Mouse (Mus musculus) CH12.LX (cell line): ENCODE data around the gene 4930523C07Rik. TPM values are rescaled to one million over a fixed set of nuclear protein-coding genes. Genes with fewer than 3 reads are reported as not detected.

ENCODE experiments used
- DNase-seq: peaks from one replicate; pipeline ENCODE4 v3.0.0-alpha.2; 2013; ENCODE audit errors: extremely low read depth
- H3K27ac ChIP-seq: 2 replicates; pipeline ENCODE4 v1.5.1; 2012; ENCODE audit warnings: low read depth, mild to moderate bottlenecking, control low read depth, moderate library complexity; ENCODE audit not compliant: insufficient read depth
- H3K27me3 ChIP-seq: replicated peaks from 2 replicates; pipeline ENCODE3; 2012; ENCODE audit warnings: inconsistent platforms
- H3K36me3 ChIP-seq, 2 experiments: replicated peaks in 1 of 2; 2 replicates each; pipeline versions ENCODE3 to v1.6.1; 2012; ENCODE audit warnings: inconsistent platforms in 1 of 2, low read length in 1 of 2, mild to moderate bottlenecking in 1 of 2, mixed read lengths in 1 of 2, moderate library complexity in 1 of 2; ENCODE audit not compliant: control insufficient read depth in 1 of 2, insufficient read depth in 1 of 2
- H3K4me1 ChIP-seq, 2 experiments: 2 replicates each; pipeline ENCODE4 v1.6.1; 2012; ENCODE audit warnings: inconsistent platforms in 1 of 2, moderate library complexity in 1 of 2; ENCODE audit not compliant: insufficient read depth in 2 of 2, control insufficient read depth in 1 of 2
- H3K4me2 ChIP-seq: 2 replicates; pipeline ENCODE4 v1.6.1; 2012; ENCODE audit warnings: low read depth, mild to moderate bottlenecking, control low read depth; ENCODE audit not compliant: poor library complexity, insufficient read depth, severe bottlenecking
- H3K4me3 ChIP-seq, 3 experiments: fragments of 150-350 bp in 1 of 3; sonication (generic) in 1 of 3; replicated peaks in 1 of 3; 2 replicates each; pipeline versions ENCODE3 to v1.5.1; 2011 to 2012; ENCODE audit warnings: low read depth in 2 of 3, low read length in 2 of 3, mild to moderate bottlenecking in 2 of 3, moderate library complexity in 2 of 3, control low read depth in 1 of 3, improper control_type of control experiment in 1 of 3, inconsistent platforms in 1 of 3, mixed read lengths in 1 of 3; ENCODE audit not compliant: poor library complexity in 1 of 3
- H3K79me2 ChIP-seq: replicated peaks from 2 replicates; pipeline ENCODE4 v1.6.1; 2012; ENCODE audit warnings: mild to moderate bottlenecking, moderate library complexity; ENCODE audit not compliant: control insufficient read depth, poor library complexity, insufficient read depth, severe bottlenecking; ENCODE audit errors: extremely low read depth
- H3K9ac ChIP-seq: 2 replicates; pipeline ENCODE4 v1.6.1; 2012; ENCODE audit warnings: low read depth, mild to moderate bottlenecking, control low read depth, moderate library complexity; ENCODE audit not compliant: insufficient read depth
- H3K9me3 ChIP-seq: replicated peaks from 2 replicates; pipeline ENCODE3; 2012; ENCODE audit warnings: low read length, inconsistent platforms, mixed read lengths
- CTCF ChIP-seq, 2 experiments: IDR thresholded peaks in 1 of 2; conservative IDR thresholded peaks in 1 of 2; 2 replicates each; pipeline ENCODE4 v1.5.1; 2011 to 2012; ENCODE audit warnings: low read depth in 2 of 2, low read length in 2 of 2, improper control_type of control experiment in 1 of 2, inconsistent platforms in 1 of 2, mild to moderate bottlenecking in 1 of 2, moderate library complexity in 1 of 2
- E2F4 ChIP-seq: IDR thresholded peaks from 2 replicates; pipeline ENCODE4 v1.6.1; 2011; ENCODE audit warnings: low read depth, low read length, improper control_type of control experiment; ENCODE audit not compliant: insufficient replicate concordance
- ELF1 ChIP-seq: IDR thresholded peaks from 2 replicates; pipeline ENCODE4 v1.6.1; 2014; ENCODE audit warnings: low read depth, mild to moderate bottlenecking, inconsistent platforms, low read length, improper control_type of control experiment
- ETS1 ChIP-seq: conservative IDR thresholded peaks from 2 replicates; pipeline ENCODE4 v1.6.1; 2012; ENCODE audit warnings: low read depth, mild to moderate bottlenecking, inconsistent platforms, low read length, improper control_type of control experiment, moderate library complexity
- MAZ ChIP-seq: IDR thresholded peaks from 2 replicates; pipeline ENCODE4 v1.6.1; 2012; ENCODE audit warnings: low read depth, mild to moderate bottlenecking, inconsistent platforms, low read length, improper control_type of control experiment, moderate library complexity
- MEF2A ChIP-seq: IDR thresholded peaks from 2 replicates; pipeline ENCODE4 v1.6.1; 2014; ENCODE audit warnings: low read depth, mild to moderate bottlenecking, inconsistent platforms, low read length, improper control_type of control experiment, borderline replicate concordance
- MXI1 ChIP-seq: IDR thresholded peaks from 2 replicates; pipeline ENCODE4 v1.6.1; 2011; ENCODE audit warnings: mild to moderate bottlenecking, low read depth, low read length, improper control_type of control experiment
- NELFE ChIP-seq: IDR thresholded peaks from 2 replicates; pipeline ENCODE4 v1.6.1; 2011; ENCODE audit warnings: low read depth, low read length, improper control_type of control experiment
- NRF1 ChIP-seq: IDR thresholded peaks from 2 replicates; pipeline ENCODE4 v1.6.1; 2014; ENCODE audit warnings: low read depth, mild to moderate bottlenecking, inconsistent platforms, low read length, improper control_type of control experiment, moderate library complexity
- PAX5 ChIP-seq: IDR thresholded peaks from 2 replicates; pipeline ENCODE4 v1.6.1; 2012; ENCODE audit warnings: low read length, inconsistent platforms, mixed read lengths
- POLR2AphosphoS2 ChIP-seq: IDR thresholded peaks from 2 replicates; pipeline ENCODE4 v1.6.1; 2011; ENCODE audit warnings: low read depth, low read length, improper control_type of control experiment
- SMC3 ChIP-seq: IDR thresholded peaks from 2 replicates; pipeline ENCODE4 v1.6.1; 2011; ENCODE audit warnings: low read depth, low read length, improper control_type of control experiment
- TCF12 ChIP-seq: IDR thresholded peaks from 2 replicates; pipeline ENCODE4 v1.6.1; 2014; ENCODE audit warnings: low read depth, mild to moderate bottlenecking, inconsistent platforms, low read length, improper control_type of control experiment
- UBTF ChIP-seq: IDR thresholded peaks from 2 replicates; pipeline ENCODE4 v1.6.1; 2012; ENCODE audit warnings: low read depth, mild to moderate bottlenecking, inconsistent platforms, low read length, improper control_type of control experiment, moderate library complexity
- USF2 ChIP-seq: conservative IDR thresholded peaks from 2 replicates; pipeline ENCODE4 v1.6.1; 2011; ENCODE audit warnings: low read depth, low read length, improper control_type of control experiment
- ZKSCAN1 ChIP-seq: IDR thresholded peaks from 2 replicates; pipeline ENCODE4 v1.6.1; 2012; ENCODE audit warnings: low read depth, inconsistent platforms, low read length, improper control_type of control experiment, borderline replicate concordance
- ZMIZ1 ChIP-seq: IDR thresholded peaks from 2 replicates; pipeline ENCODE4 v1.6.1; 2012; ENCODE audit warnings: low read depth, mild to moderate bottlenecking, inconsistent platforms, low read length, improper control_type of control experiment
- ZNF384 ChIP-seq: IDR thresholded peaks from 2 replicates; pipeline ENCODE4 v1.6.1; 2012; ENCODE audit warnings: low read depth, low read length, improper control_type of control experiment, inconsistent platforms
- dilution Hi-C: fragments of 300-500 bp; cut with MboI; formaldehyde crosslinking; loops from 2 replicates; pipeline ENCODE4 v1.14.3; 2020; ENCODE audit warnings: low sequenced_read_pairs; ENCODE audit not compliant: extremely low pct_unique_long_range_greater_than_20kb, extremely low pct_ligation_motif_present
- in situ Hi-C: fragments of 300-500 bp; cut with MboI; formaldehyde crosslinking; loops from 3 replicates; pipeline ENCODE4 v1.14.3; 2019; ENCODE audit warnings: low sequenced_read_pairs, low pct_ligation_motif_present, low pct_unique_long_range_greater_than_20kb, mixed read lengths
- polyA plus RNA-seq: library from polyadenylated mRNA; unstranded; fragments of >175 nt; gene quantifications from 2 replicates; pipeline ENCODE4 v1.2.1, GENCODE M21; 2012; ENCODE audit warnings: low read depth; ENCODE audit not compliant: insufficient read length
- total RNA-seq, 2 experiments: library from RNA; depleted of rRNA; stranded (reverse); fragments of 300-350 nt in 1 of 2; fragments of >200 nt in 1 of 2; gene quantifications; 2 replicates each; pipeline ENCODE4 v1.2.3; 2012 to 2014

4930523C07Rik gene
- total and polyA plus RNA-seq, 3 experiments = 13.1 to 28.2 (median 18.0) TPM

GRCm38 (mm10) chr1:160123957-160124356, 79.8 kb downstream of the 4930523C07Rik start:
- Histone ChIP-seq H3K79me2 (no peaks in the 10 kb centered on the region), H3K4me2 (no peak overlapping the region), H3K36me3 (no peaks in the 10 kb centered on the region), H3K27ac (no peak overlapping the region), H3K9ac (no peak overlapping the region), H3K4me1 (no peaks in the 10 kb centered on the region), H3K4me3 (no peak overlapping the region), H3K9me3 (no peaks in the 10 kb centered on the region), H3K27me3 (peaks cover 3% of the 10 kb centered on the region)
- TF ChIP-seq PAX5 (no peak), MAZ (no peak), NRF1 (no peak), MEF2A (no peak), ZNF384 (no peak), ELF1 (no peak), CTCF (conservative IDR thresholded peaks at IDR 0.05 in 1 of 2, IDR thresholded peaks at IDR 0.05 in 1 of 2; ENCODE audit: low read depth in 2 of 2, low read length in 2 of 2) (no peak), UBTF (no peak), SMC3 (no peak), ETS1 (no peak), ZMIZ1 (no peak), POLR2AphosphoS2 (no peak), ZKSCAN1 (no peak), TCF12 (no peak), E2F4 (no peak), NELFE (no peak), USF2 (no peak), MXI1 (no peak)
- no peak for DNase-seq
- in situ Hi-C loops (no loop called here), dilution Hi-C loops (no loop called here)

Other genes with a start within 250 kb of the 4930523C07Rik start
- gene Tnn, start 109.2 kb downstream of the 4930523C07Rik start, total RNA-seq (2012; rRNA removed) = not detected in 2 replicates
- not detected in 2 replicates for gene Tnn, start 109.2 kb downstream of the 4930523C07Rik start, total RNA-seq (2014; rRNA removed)
- 0.08 and 0.13 TPM in 2 replicates for gene Tnn, start 109.2 kb downstream of the 4930523C07Rik start, polyA plus RNA-seq
- 103 and 107 TPM in 2 replicates for gene Mrps14, start 150.8 kb downstream of the 4930523C07Rik start, total RNA-seq (2012; rRNA removed)
- gene Mrps14, start 150.8 kb downstream of the 4930523C07Rik start, total RNA-seq (2014; rRNA removed) = 142 and 147 TPM in 2 replicates
- 103 and 106 TPM in 2 replicates for gene Mrps14, start 150.8 kb downstream of the 4930523C07Rik start, polyA plus RNA-seq
- 130 and 174 TPM in 2 replicates for gene Cacybp, start 168.5 kb downstream of the 4930523C07Rik start, total RNA-seq (2012; rRNA removed)
- gene Cacybp, start 168.5 kb downstream of the 4930523C07Rik start, total RNA-seq (2014; rRNA removed) = 390 and 459 TPM in 2 replicates
- gene Cacybp, start 168.5 kb downstream of the 4930523C07Rik start, polyA plus RNA-seq = 357 and 459 TPM in 2 replicates